Mouse (Mus musculus) spleen, adult 2 months (tissue): ENCODE measurements around the gene Prcc. TPM values are rescaled to one million over a fixed set of nuclear protein-coding genes. Genes with fewer than 3 reads are reported as not detected.
A peak's percentile ranks its signal among the peaks of the same experiment; 100 is the strongest.
"Not testable (repeated sequence)": the region's sequence is repeated elsewhere in the genome, so short reads cannot be mapped to it uniquely, and the experiment has no call there.

Experiments used
- DNase-seq, 2 experiments: peaks; one replicate each; pipeline versions ENCODE4 v3.0.0 to v3.0.0-alpha.2; 2012 to 2021; ENCODE audit warnings: low spot score in 2 of 2, low read depth in 1 of 2
- H3K27ac ChIP-seq: fragments of 200-500 bp; 2 replicates; pipeline ENCODE4 v1.5.1; 2012; ENCODE audit warnings: low read length, inconsistent platforms; ENCODE audit not compliant: insufficient read depth
- H3K27me3 ChIP-seq: fragments of 200-500 bp; 2 replicates; pipeline ENCODE4 v1.6.1; 2012; ENCODE audit warnings: mild to moderate bottlenecking, moderate library complexity, low read length, inconsistent platforms; ENCODE audit not compliant: control insufficient read depth, insufficient read depth
- H3K36me3 ChIP-seq: fragments of 200-500 bp; 2 replicates; pipeline ENCODE4 v1.6.1; 2012; ENCODE audit warnings: mild to moderate bottlenecking, low read length, inconsistent platforms; ENCODE audit not compliant: control insufficient read depth, insufficient read depth
- H3K4me1 ChIP-seq: fragments of 200-500 bp; 2 replicates; pipeline ENCODE4 v1.6.1; 2011; ENCODE audit warnings: inconsistent platforms; ENCODE audit not compliant: control insufficient read depth, insufficient read depth, insufficient read length
- H3K4me3 ChIP-seq: fragments of 200-500 bp; 2 replicates; pipeline ENCODE4 v1.5.1; 2011; ENCODE audit warnings: mild to moderate bottlenecking, inconsistent platforms; ENCODE audit not compliant: insufficient read depth, insufficient read length; ENCODE audit errors: extremely low read depth
- CTCF ChIP-seq: fragments of 200-500 bp; IDR thresholded peaks from 2 replicates; pipeline ENCODE4 v1.5.1; 2011; ENCODE audit warnings: mild to moderate bottlenecking, inconsistent platforms; ENCODE audit not compliant: insufficient read depth, insufficient read length, insufficient replicate concordance; ENCODE audit errors: extremely low read depth
- POLR2A ChIP-seq: fragments of 200-500 bp; IDR thresholded peaks from 2 replicates; pipeline ENCODE4 v1.6.1; 2011; ENCODE audit warnings: low read depth, low read length, inconsistent platforms
- WGBS: fragments of 180-500 bp; shearing (Covaris S2); methylation state at CpG from one replicate; pipeline ENCODE4 v1.1.7; 2018; 5-methylcytosine and 5-hydroxymethylcytosine counted together
- polyA plus RNA-seq: library from polyadenylated mRNA; depleted of rRNA; stranded (reverse); fragments of >200 nt; gene quantifications from 2 replicates; pipeline ENCODE4 v1.2.3, GENCODE M21; 2012

Prcc gene
- polyA plus RNA-seq, 1 experiment: 23.3 TPM

DNA sequence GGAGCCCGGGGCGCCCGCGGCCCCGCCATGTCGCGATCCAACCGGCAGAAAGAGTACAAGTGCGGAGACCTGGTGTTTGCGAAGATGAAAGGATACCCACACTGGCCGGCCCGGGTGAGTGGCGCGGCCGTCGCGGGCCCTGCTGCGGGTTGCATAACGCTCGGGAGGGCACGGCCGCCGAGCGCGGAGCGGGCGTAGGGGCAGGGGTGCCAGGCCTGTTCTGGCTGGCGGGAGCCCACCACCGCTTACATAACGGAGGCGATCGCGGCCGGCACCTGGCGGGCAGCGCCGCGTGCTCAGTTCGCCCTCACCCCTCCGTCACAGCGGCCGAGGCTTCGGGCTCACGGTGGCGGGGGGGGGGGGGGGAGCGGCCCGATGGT, 21.2 kb upstream of the Prcc start:
- DNase-seq: peak in 1 of 2 experiments; percentile 21
- Histone ChIP-seq H3K27ac (peak overlapping the region; percentile 88), H3K27me3 (no peaks in the 10 kb centered on the region), H3K36me3 (no peaks in the 10 kb centered on the region), H3K4me1 (peaks cover 16% of the 10 kb centered on the region; the same call in 1 of the 2 replicates), H3K4me3 (peak overlapping the region; percentile 96)
- no peak for TF ChIP-seq CTCF
- TF ChIP-seq POLR2A: no peak
- 1% methylated on average over 39 of the region's 47 CpGs for WGBS

DNA sequence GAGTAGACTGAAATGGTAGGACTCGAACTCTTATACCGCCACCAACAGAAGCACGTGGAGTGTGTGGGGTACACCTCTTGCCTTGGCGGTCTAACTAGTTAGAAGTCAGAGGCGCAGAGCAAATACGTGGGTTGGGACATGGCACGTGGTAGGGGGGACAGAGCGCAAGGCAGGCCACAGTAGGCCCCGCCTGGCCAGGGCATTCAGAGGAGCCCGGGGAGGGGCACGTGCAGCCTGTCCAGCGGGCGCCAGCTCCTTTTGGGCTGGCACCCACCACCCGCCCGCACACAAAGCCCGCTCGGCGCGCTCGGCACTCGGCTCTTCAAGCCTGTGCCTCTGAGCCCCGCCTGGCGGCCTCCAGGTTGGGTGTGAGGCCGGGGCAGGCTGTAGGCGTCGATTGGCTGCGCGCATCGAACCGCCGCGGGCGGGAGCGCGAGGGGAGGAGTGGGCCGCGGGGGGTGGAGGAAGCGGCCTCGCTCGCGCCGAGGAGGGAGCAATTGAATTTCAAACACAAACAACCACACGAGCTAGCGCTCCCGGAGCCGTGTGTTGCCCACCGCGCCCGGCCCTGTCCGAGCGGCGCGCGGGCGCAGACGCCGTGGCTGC, 20.6 kb upstream of the Prcc start, which contains the start of gene Hdgf:
Gene Hdgf, plus strand, starts transcription at position 442 of the 606 bp plus-strand sequence.
- H3K4me1 ChIP-seq: peaks cover 16% of the 10 kb centered on the region; the same call in 1 of the 2 replicates
- TF ChIP-seq CTCF: no peak; the same call in 1 of the 2 replicates
- H3K27ac ChIP-seq: peak within 1 kb of the TSS; percentile 88
- no peaks in the 10 kb centered on the region for H3K27me3 ChIP-seq
- peak; percentile 87 to 93 for DNase-seq
- no peaks in the 10 kb centered on the region for H3K36me3 ChIP-seq
- 2% methylated on average over 57 of the region's 57 CpGs for WGBS
- peak within 1 kb of the TSS; percentile 96 for H3K4me3 ChIP-seq

DNA sequence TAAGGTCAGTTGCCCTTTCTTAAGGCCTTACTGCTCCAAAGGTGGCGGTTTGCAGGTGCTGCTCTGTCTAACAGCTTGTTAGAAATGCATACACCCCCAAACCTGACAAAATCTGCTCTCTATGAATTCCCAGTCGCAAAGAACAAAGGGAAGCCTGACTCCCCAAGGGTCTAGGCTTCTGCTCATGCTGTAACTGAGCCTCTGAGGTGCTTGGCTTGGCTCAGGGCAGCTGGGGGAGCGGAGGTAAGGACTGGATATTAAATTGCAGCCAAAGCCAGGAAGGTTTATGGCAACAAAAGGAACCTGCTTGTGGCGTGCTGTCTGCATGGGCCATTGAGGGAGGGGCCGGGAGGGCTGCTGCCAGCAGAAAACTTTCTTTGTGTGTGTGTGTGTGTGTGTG, 18.4 kb upstream of the Prcc start:
- Histone ChIP-seq H3K27ac (no peak overlapping the region), H3K36me3 (no peaks in the 10 kb centered on the region), H3K4me1 (peaks cover 6% of the 10 kb centered on the region; the same call in 1 of the 2 replicates), H3K27me3 (no peaks in the 10 kb centered on the region), H3K4me3 (no peak overlapping the region)
- TF ChIP-seq POLR2A (no peak), CTCF (no peak)
- WGBS: 78% methylated on average over 5 of the region's 5 CpGs
- DNase-seq: no peak

DNA sequence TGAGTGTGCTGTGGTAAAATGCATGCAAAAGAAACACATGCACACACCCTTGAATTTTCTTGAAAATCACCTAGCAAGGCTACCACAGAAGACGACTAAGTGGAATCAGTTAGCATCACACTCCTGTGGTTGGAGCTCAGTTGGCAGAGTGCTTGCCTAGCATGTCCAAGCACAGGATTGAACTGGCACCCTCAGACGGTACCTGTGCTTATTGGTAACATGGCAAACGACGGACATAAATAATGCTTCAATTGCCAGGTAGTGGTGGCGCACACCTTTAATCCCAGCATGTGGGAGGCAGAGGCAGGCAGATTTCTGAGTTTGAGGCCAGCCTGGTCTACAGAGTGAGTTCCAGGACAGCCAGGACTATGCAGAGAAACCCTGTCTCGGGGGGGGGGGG, 16.6 kb upstream of the Prcc start:
- H3K27ac ChIP-seq: not testable (repeated sequence)

DNA sequence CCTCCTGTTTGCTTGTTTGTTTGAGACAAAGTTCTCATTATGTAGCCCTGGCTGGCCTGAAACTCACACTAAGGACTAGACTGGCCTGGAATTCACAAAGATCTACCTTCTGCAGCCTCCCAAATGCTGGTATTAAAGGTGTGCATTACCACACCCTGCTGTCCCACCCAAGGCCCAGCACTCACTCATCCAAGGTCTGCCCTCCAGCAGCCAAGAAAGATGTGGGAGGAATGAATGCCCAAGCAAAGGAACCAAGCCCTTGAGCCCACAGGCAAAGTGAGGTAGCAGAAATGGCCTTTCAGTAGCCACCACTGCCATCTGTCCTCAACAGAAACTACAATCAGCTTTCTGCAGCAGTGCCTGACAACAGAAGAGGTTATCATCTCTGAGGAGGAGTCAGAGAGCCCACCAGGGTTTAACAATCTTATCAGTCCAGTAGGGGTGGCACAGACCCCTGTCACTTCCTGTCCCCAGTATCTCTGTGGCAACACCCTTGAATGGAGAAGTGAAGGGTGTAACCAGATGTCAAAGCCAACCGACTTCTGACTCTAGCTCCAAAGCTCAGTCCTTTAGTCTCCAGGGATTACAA, 15.7 kb upstream of the Prcc start:
- H3K4me3 ChIP-seq: no peak overlapping the region
- DNase-seq: no peak
- TF ChIP-seq CTCF (no peak), POLR2A (no peak)
- H3K27me3 ChIP-seq: no peaks in the 10 kb centered on the region
- peak overlapping the region; percentile 4; the same call in 1 of the 2 replicates for H3K27ac ChIP-seq
- H3K36me3 ChIP-seq: no peaks in the 10 kb centered on the region
- H3K4me1 ChIP-seq: no peaks in the 10 kb centered on the region
- 4% methylated on average over 1 of the region's 1 CpGs for WGBS

More for the DNA sequence above, 16.6 kb upstream of the Prcc start:
- not testable (repeated sequence) for H3K36me3 ChIP-seq, H3K4me1 ChIP-seq, H3K4me3 ChIP-seq, DNase-seq, H3K27me3 ChIP-seq
- WGBS: 67% methylated on average over 6 of the region's 6 CpGs

DNA sequence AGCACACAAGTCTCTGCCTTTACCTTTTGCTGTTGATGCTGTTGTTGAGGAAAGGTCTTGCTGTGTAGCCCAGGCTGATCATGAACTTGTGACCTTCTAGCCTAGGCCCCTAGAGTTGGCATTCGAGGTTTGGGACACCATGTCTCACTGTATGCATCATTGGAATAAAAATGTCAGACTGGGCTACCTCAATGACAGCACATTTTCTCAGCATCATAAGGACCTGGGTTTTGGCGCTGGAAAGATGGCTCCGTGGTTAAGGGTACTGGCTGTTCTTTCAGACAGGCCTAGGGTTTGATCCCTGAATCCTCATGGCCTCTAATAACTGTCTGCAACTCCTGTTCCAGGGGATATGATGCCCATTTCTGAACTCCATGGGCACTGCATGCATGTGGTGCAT, 14.4 kb upstream of the Prcc start:
- no peak overlapping the region for H3K27ac ChIP-seq
- DNase-seq: no peak
- WGBS: 95% methylated on average over 3 of the region's 3 CpGs

DNA sequence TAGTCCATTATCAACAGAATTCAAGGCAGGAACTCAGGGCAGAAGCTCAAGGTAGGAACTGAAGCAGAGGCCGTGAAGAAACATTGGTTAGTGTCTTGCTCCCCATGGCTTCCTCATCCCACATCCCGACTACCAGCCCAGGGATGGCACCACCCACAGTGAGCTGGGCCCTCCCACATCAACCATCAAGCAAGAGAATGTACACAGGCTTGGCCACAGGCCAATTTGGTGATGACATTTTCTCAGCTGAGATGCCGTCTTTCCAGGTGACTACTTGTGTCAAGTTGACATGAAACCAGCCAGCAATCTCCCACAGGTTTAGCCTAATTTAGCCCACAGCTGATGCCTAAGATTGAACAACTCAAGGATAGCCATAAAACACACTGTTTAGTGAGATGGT, 13.9 kb upstream of the Prcc start:
- H3K27ac ChIP-seq: no peak overlapping the region
- no peaks in the 10 kb centered on the region for H3K4me1 ChIP-seq
- TF ChIP-seq CTCF (no peak), POLR2A (no peak)
- H3K36me3 ChIP-seq: no peaks in the 10 kb centered on the region
- no peak for DNase-seq
- H3K4me3 ChIP-seq: no peak overlapping the region
- no peaks in the 10 kb centered on the region for H3K27me3 ChIP-seq
- 76% methylated on average over 3 of the region's 3 CpGs for WGBS

More for the DNA sequence above, 14.4 kb upstream of the Prcc start:
- H3K27me3 ChIP-seq: no peaks in the 10 kb centered on the region
- H3K4me3 ChIP-seq: no peak overlapping the region
- no peaks in the 10 kb centered on the region for H3K36me3 ChIP-seq
- H3K4me1 ChIP-seq: no peaks in the 10 kb centered on the region
- TF ChIP-seq POLR2A: no peak
- no peak for TF ChIP-seq CTCF
